Mouse (Mus musculus) c-Kit-positive CD71-positive TER-119-positive erythroid progenitor cells, embryonic 14.5 days (primary cell): Measurements from ENCODE around the gene Rbm20.

Experiments used
- DNase-seq: peaks from one replicate; pipeline ENCODE4 v3.0.0-alpha.2; 2013; ENCODE audit warnings: low spot score

The Rbm20 gene

GRCm38 (mm10) chr19:53815714-53816113, 138.6 kb downstream of the Rbm20 start:
- DNase-seq, result no peak

- no peak for DNase-seq
Measured at GRCm38 (mm10) chr19:53816242-53816641, 139.1 kb downstream of the Rbm20 start.

GRCm38 (mm10) chr19:53819299-53819698, 142.2 kb downstream of the Rbm20 start:
- peak; percentile 68 for DNase-seq

GRCm38 (mm10) chr19:53821241-53822120, 144.4 kb downstream of the Rbm20 start:
- no peak for DNase-seq

GRCm38 (mm10) chr19:53823847-53824246, 146.7 kb downstream of the Rbm20 start:
- no peak for DNase-seq

GRCm38 (mm10) chr19:53824872-53825680, 148.0 kb downstream of the Rbm20 start:
- no peak for DNase-seq

- no peak for DNase-seq
Measured at GRCm38 (mm10) chr19:53829990-53830389, 152.9 kb downstream of the Rbm20 start.

GRCm38 (mm10) chr19:53830407-53831163, 153.5 kb downstream of the Rbm20 start:
- DNase-seq, result no peak

- DNase-seq, result no peak
Measured at GRCm38 (mm10) chr19:53831164-53831448, 154.0 kb downstream of the Rbm20 start.

GRCm38 (mm10) chr19:53832512-53832911, 155.4 kb downstream of the Rbm20 start:
- no peak for DNase-seq

- no peak for DNase-seq
Measured at GRCm38 (mm10) chr19:53833745-53834369, 156.8 kb downstream of the Rbm20 start.

- DNase-seq, result no peak
Measured at GRCm38 (mm10) chr19:53836569-53837454, 159.7 kb downstream of the Rbm20 start.

GRCm38 (mm10) chr19:53838850-53839249, 161.7 kb downstream of the Rbm20 start:
- DNase-seq, result no peak

- DNase-seq, result no peak
Measured at GRCm38 (mm10) chr19:53839837-53840236, 162.7 kb downstream of the Rbm20 start.

- peak; percentile 54 for DNase-seq
Measured at GRCm38 (mm10) chr19:53841915-53842314, 164.8 kb downstream of the Rbm20 start.

GRCm38 (mm10) chr19:53843972-53844371, 166.9 kb downstream of the Rbm20 start:
- DNase-seq, result no peak

- DNase-seq, result peak; percentile 50
Measured at GRCm38 (mm10) chr19:53848272-53848995, 171.3 kb downstream of the Rbm20 start.

- no peak for DNase-seq
Measured at GRCm38 (mm10) chr19:53850166-53850922, 173.2 kb downstream of the Rbm20 start.

- no peak for DNase-seq
Measured at GRCm38 (mm10) chr19:53851352-53851751, 174.2 kb downstream of the Rbm20 start.
